Mouse (Mus musculus) spleen, adult 12 weeks (tissue): ENCODE data around the gene Etv3.

Experiments used
- DNase-seq: peaks from one replicate; pipeline ENCODE4 v3.0.0; 2022; ENCODE audit warnings: low spot score

The Etv3 gene

DNA sequence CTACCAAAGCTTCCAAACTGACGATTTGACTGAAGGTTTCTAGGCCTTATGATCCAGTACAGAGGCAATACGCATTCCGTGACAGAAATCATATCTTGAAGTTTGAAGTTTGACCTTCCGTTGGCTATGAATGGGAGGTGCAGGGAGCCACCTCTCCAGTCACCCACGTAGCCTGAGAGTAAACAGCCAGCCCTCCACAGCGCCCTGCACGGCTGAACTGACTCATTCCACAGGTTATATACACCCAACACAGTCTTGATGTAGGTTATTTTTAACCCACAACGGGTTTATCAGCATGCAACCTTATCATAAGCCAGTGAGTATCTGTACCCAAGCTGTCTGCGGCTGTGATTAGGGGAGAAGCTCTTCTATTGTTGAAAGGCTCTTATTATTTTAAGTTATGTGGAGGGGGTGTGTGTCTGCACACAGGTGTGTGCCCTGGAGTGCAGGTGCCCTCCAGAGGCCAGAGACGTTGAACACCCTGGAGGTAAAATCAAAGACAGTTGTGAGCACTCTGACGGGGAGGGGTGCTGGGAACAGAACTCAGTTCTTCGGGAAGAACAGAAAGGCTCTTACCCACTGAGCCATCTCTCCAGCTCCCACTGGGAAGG lies 31.6 kb downstream of the Etv3 start:
- no peak for DNase-seq

DNA sequence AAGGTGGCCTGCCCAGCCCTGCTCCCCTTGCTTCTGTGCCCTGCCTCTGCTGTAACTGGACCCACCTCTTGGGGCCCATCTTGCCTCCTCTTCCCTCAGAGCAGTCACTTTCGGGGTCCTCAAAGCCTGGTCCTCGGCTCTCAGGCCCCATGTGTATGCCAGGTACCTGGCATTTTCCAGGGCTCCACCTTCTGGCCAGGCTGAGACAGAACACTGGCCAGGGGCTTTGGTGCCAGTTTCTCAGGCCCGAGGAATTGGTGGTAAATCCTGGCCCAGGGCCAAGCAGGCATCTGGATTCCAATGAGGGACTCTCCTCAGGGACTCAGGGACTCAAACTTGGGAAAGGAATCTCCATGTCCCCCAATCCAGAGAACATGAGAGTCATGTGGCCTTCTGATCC lies 34.9 kb downstream of the Etv3 start:
- DNase-seq: no peak

DNA sequence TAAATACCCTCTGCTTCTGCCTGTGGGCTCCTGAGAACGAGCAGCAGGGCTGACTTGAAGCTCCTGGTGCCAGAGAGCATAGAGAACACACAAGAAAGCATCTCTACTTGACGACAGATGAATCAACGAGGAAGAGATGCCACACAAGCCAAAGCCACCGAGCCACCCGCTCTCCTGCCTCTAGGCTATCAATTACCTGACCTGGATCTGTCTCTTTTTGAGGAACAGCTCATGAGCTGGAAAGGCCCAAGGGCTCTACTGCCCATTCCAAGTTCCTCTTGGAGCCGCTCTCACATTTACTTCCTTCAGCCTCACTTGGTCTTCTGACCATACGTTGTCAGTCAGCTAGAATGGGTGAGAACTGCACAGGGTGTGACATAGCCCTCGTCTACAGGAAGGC lies 36.2 kb downstream of the Etv3 start:
- DNase-seq: no peak

DNA sequence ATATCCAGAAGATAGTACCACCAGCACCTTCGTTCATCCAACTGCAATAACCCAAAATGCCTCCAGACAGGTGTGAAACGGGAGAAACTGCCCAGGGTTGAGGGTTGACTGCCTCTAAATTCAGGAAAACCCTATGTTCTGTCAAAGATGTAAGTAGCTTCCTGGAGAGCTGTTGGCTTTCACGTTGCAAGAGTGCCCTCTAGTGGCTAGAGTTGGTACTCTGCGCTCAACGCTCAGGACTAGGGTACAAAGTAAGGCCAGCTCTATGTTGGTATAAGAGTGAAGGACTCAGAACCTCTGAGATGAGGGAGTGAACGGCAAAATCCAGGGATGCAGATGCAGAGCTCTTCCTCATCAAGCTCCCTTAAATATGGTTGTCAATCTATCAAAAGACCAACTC lies 37.2 kb downstream of the Etv3 start:
- peak; percentile 64 for DNase-seq

DNA sequence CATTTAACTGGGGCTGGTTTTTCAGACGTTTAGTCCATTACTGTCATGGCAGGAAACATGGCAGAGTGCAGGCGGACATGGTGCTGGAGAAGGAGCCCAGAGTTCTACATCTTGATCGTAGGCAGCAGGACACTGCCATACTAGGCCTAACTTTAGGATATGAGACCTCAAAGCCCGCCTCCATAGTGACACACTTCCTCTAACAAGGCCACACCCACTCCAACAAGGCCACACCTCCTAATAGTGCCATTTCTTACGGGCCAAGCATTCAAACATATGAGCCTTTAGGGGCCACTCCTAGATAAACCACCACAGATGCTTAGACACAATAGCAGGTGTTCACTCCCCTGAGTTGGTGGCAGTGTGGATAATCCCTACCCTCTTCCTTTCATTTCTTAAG lies 38.3 kb downstream of the Etv3 start:
- no peak for DNase-seq

DNA sequence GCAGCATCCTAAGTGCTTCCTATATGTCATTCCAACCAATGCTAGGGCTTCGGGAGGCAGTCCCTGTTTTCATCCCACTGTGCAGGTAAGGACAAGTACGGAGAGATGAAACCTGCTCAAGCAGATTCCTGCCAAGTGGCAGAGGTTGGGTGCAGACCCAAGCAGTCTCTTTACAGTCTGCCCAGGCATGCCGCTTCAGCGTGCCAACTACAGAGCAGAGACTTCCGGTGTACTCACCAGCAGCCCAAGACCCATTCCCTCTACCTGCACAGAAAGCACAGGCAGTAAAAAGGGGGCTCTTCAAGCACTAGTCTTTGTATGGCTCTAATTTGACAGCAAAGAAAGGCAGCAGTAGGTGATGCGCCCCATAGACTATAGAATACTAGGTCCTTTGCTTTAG lies 40.4 kb downstream of the Etv3 start:
- DNase-seq: no peak

DNA sequence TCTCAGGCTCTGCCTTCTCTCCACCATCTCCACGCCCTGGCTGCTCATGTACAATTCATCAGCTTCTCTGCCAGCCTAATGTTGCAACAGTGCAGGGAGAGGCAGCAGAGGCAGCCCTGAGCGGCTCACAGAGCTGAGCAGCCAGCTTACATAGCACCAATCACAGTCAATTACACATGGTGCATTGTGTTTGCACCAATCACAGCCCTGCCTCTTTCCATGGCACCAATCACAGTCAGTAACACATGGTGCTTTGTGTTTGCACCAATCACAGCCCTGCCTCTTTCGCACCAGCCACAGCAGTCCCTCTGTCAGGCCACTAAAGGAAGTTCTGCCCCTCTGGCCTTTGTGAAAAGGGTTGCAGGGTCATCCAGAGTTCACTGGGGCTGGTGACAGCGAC lies 40.9 kb downstream of the Etv3 start:
- no peak for DNase-seq

DNA sequence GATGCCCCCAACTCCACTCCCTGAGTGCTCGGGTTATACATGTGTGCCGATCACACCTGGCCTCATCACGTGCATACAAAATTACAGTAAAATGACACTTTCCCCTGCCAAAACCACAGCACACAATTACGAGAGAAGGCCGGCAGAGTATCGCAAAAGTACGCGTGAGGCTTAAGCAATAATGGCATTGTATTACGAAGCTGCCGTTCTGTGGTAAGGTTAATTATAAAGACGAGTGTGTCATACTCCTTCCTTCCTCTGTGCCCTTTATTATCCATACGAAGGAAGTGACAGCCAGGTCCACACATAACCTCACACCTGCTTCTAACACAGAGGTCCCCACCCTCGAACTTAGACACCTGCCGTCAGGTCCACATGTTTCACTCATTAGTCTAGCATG lies 42.3 kb downstream of the Etv3 start:
- DNase-seq: no peak

DNA sequence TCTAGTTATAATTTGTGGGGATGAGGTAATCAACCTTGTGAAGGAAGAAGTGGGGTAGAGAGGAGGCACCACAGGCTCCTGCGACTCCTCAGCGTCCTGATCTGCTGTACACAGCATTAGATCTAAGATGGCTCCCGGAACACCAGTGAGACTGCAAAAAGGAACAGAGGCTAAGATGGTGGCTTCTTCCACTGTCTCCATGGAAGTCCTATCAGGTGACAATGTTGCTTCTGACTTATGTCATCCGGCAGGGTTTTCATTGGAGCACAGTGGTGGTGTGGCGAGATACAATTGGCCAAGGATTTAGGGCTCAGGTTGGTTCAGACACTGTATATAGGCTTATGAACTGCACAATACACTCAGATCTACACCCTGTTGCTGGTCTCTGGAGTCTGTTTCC lies 43.5 kb downstream of the Etv3 start:
- no peak for DNase-seq

DNA sequence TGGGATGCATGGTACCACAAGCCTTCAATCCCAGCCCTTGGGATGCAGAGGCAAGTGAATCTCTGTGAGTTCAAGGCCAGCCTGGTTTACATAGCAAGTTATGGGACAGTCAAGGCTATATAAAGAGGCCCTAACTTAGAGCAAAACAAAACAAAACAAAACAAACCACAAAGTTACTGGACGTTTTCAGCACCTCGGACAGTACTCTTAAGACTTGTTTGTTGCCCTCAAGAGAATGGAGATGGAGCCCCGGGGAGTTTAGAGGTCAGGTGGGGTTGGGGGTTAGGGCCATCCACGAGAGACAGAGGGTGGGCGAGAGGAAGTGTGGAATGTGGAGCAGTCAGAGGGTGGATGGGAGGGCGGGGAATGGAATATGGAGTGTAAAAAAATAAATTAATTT lies 50.6 kb downstream of the Etv3 start:
- DNase-seq: no peak

DNA sequence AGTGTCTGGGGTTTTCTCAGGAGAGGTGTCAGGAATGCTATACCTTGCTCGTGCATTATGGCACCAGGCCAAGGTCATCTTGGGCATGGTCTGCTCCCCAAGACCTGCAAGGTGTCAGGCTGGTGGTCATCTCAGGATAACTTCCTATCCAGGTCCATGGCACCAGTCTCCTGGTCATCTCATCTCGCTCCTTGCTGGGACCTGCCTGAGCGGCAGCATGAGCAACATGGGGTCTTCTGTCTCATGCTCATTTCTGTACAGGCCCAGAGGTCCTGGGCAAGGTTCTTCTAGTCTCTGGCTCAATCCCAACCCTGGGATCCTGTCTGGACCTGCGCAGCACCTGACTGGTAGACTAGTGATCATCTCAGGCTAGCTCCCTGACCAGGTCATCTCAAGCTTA lies 57.1 kb downstream of the Etv3 start:
- no peak for DNase-seq
